Mouse (Mus musculus) hindbrain, embryonic 15.5 days (tissue): ENCODE results near the gene Olfr666. TPM values are rescaled to one million over a fixed set of nuclear protein-coding genes. Genes with fewer than 3 reads are reported as not detected.

Experiments used
- polyA plus RNA-seq: library from polyadenylated mRNA; unstranded; fragments of >200 nt; fragmentation: Nextera tagmentation; extraction: Ambion mirVana; gene quantifications from 2 replicates; pipeline ENCODE4 v1.2.1, GENCODE M21; 2015

Olfr666 gene
- polyA plus RNA-seq, 1 experiment from 2014 or later: not detected

Other genes with a start within 250 kb of the Olfr666 start
- gene Olfr658, start 248.6 kb downstream of the Olfr666 start, polyA plus RNA-seq: 0.13 and 0.27 TPM in 2 replicates
- gene Olfr659, start 229.2 kb downstream of the Olfr666 start, polyA plus RNA-seq: not detected in 2 replicates
- not detected in 2 replicates for gene Olfr661, start 209.5 kb downstream of the Olfr666 start, polyA plus RNA-seq
- gene Usp17le, start 118.5 kb downstream of the Olfr666 start, polyA plus RNA-seq: not detected in 2 replicates
- gene Usp17lb, start 53.3 kb downstream of the Olfr666 start, polyA plus RNA-seq: not detected in 2 replicates
- gene Usp17la, start 38.9 kb downstream of the Olfr666 start, polyA plus RNA-seq: not detected in 2 replicates
- gene Olfr665, start 17.9 kb downstream of the Olfr666 start, polyA plus RNA-seq: not detected in 2 replicates
- gene Olfr667, start 25.5 kb upstream of the Olfr666 start, polyA plus RNA-seq: not detected in 2 replicates
- not detected in 2 replicates for gene Olfr668, start 32.1 kb upstream of the Olfr666 start, polyA plus RNA-seq
- not detected in 2 replicates for gene Olfr669, start 38.3 kb upstream of the Olfr666 start, polyA plus RNA-seq
- gene Olfr670, start 66.7 kb upstream of the Olfr666 start, polyA plus RNA-seq: not detected in 2 replicates
- gene Olfr671, start 83.2 kb upstream of the Olfr666 start, polyA plus RNA-seq: not detected in 2 replicates
- not detected in 2 replicates for gene Olfr672, start 106.1 kb upstream of the Olfr666 start, polyA plus RNA-seq
- gene Olfr675, start 132.5 kb upstream of the Olfr666 start, polyA plus RNA-seq: not detected in 2 replicates
- not detected in 2 replicates for gene Olfr676, start 136.7 kb upstream of the Olfr666 start, polyA plus RNA-seq
- gene Olfr677, start 155.4 kb upstream of the Olfr666 start, polyA plus RNA-seq: not detected in 2 replicates
- gene Olfr678, start 168.5 kb upstream of the Olfr666 start, polyA plus RNA-seq: not detected in 2 replicates
- gene Olfr679, start 185.3 kb upstream of the Olfr666 start, polyA plus RNA-seq: not detected in 2 replicates
- gene Olfr680-ps1, start 196.9 kb upstream of the Olfr666 start, polyA plus RNA-seq: not detected in 2 replicates
- gene Olfr681, start 220.9 kb upstream of the Olfr666 start, polyA plus RNA-seq: not detected in 2 replicates